Mouse (Mus musculus) embryonic facial prominence, embryonic 12.5 days (tissue): ENCODE data around the gene Iqschfp. TPM values are rescaled to one million over a fixed set of nuclear protein-coding genes. Genes with fewer than 3 reads are reported as not detected.

Source experiments
- ATAC-seq: fragments of 200-750 bp; cut with Nextera tagmentation; 2 replicates; pipeline ENCODE4 v1.8.0; 2017; ENCODE audit not compliant: insufficient number of reproducible peaks, insufficient read depth, low FRiP score, low TSS enrichment
- H3K27ac ChIP-seq: fragments of 300-500 bp; sonication (generic); 2 replicates; pipeline ENCODE4 v1.5.1; 2016; ENCODE audit warnings: mild to moderate bottlenecking
- H3K27me3 ChIP-seq: fragments of 300-500 bp; sonication (generic); 2 replicates; pipeline ENCODE4 v1.6.1; 2016; ENCODE audit warnings: mild to moderate bottlenecking, moderate library complexity
- H3K36me3 ChIP-seq: fragments of 300-500 bp; sonication (generic); 2 replicates; pipeline ENCODE4 v1.6.1; 2016; ENCODE audit warnings: mild to moderate bottlenecking
- H3K4me1 ChIP-seq: fragments of 300-500 bp; sonication (generic); 2 replicates; pipeline ENCODE4 v1.6.1; 2016
- H3K4me2 ChIP-seq: fragments of 300-500 bp; sonication (generic); replicated peaks from 2 replicates; pipeline ENCODE4 v1.6.1; 2016; ENCODE audit warnings: mild to moderate bottlenecking, moderate library complexity
- H3K4me3 ChIP-seq: fragments of 300-500 bp; sonication (generic); 2 replicates; pipeline ENCODE4 v1.5.1; 2016; ENCODE audit warnings: mild to moderate bottlenecking
- H3K9ac ChIP-seq: fragments of 300-500 bp; sonication (generic); 2 replicates; pipeline ENCODE4 v1.6.1; 2016; ENCODE audit warnings: mild to moderate bottlenecking, moderate library complexity
- H3K9me3 ChIP-seq: fragments of 300-500 bp; sonication (generic); 2 replicates; pipeline ENCODE4 v1.6.1; 2016; ENCODE audit warnings: mild to moderate bottlenecking, moderate library complexity
- WGBS: fragments of 180-500 bp; shearing (Covaris S2); methylation state at CpG from one replicate; pipeline ENCODE4 v1.1.7; 2016; 5-methylcytosine and 5-hydroxymethylcytosine counted together
- polyA plus RNA-seq: library from polyadenylated mRNA; unstranded; fragments of >200 nt; fragmentation: Nextera tagmentation; extraction: Ambion mirVana; gene quantifications from 2 replicates; pipeline ENCODE4 v1.2.1, GENCODE M21; 2016

Iqschfp gene
- polyA plus RNA-seq, 1 experiment from 2014 or later = 0.13 TPM

DNA sequence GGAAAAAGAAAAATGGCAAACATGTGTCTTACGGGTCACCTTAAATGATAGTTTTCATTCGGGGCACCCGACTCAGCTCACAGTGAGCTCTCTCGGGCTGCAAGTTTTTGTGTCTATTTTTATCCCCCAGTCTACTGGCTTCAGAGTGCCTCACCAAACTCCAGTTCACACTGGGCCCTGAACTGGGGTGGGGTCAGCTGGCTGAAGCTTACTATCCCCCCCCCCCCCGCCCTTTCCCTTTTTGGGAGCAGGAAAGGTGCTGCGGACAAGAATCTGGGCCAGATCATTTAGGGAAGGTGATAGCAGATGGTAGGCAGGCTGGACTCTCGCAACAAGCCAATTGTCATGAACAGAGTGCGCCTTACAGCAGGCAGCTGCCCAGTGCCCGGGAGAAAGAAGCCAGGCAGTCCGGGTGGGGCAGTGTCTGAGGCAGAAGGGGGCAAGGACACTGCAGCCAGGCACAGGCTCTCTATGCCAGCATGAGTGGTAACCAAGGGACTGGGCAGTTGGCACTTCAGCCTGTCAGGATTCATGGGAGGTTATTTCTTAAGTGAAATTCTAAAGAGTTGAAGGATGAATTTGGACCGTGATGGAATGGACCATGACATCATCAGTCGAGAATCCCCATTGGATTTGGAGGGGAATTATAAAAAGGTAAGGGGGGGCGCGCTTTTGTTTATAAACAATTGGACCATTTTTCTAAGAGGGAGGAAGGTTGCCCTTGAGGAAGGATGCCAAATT is 691.9 kb downstream of the Iqschfp start:
- H3K9ac ChIP-seq = no peak overlapping the region
- ATAC-seq = no peak
- peak overlapping the region; percentile 25; the same call in 1 of the 2 replicates for H3K27ac ChIP-seq
- peak overlapping the region; percentile 37 for H3K4me2 ChIP-seq
- H3K9me3 ChIP-seq = no peaks in the 10 kb centered on the region
- H3K36me3 ChIP-seq = no peaks in the 10 kb centered on the region
- H3K4me3 ChIP-seq = no peak overlapping the region
- H3K27me3 ChIP-seq = no peaks in the 10 kb centered on the region
- H3K4me1 ChIP-seq = peaks cover 43% of the 10 kb centered on the region
- WGBS = 35% methylated on average over 14 of the region's 14 CpGs

GRCm38 (mm10) chr3:68585213-68585612 is 693.2 kb downstream of the Iqschfp start:
- Histone ChIP-seq H3K36me3 (no peaks in the 10 kb centered on the region), H3K4me2 (no peak overlapping the region), H3K27me3 (no peaks in the 10 kb centered on the region), H3K4me3 (no peak overlapping the region), H3K9me3 (no peaks in the 10 kb centered on the region), H3K4me1 (peaks cover 50% of the 10 kb centered on the region), H3K9ac (no peak overlapping the region), H3K27ac (no peak overlapping the region)
- WGBS = 75% methylated on average over 4 of the region's 4 CpGs
- no peak for ATAC-seq

DNA sequence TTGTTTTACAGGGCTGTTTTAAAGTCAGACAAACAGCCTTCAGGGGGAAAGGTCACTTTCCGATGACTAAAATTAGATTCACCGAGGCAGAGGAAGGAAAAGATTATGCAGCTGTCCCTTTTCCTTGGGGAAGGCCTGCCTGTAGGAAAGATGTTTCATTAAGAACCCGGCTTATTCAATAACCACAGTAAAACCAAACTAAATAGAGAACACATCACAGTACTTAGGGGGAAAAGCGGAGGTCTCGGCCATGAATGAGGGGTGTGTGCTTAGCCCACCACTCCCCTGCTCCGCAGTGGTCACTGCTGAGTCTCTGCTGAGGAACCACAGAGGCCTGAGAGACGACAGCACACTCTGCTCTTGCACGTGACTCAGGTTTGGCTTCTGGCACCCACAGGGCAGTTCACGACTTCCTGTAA is 694.6 kb downstream of the Iqschfp start:
- H3K4me1 ChIP-seq = peaks cover 55% of the 10 kb centered on the region
- no peak overlapping the region for H3K4me2 ChIP-seq

DNA sequence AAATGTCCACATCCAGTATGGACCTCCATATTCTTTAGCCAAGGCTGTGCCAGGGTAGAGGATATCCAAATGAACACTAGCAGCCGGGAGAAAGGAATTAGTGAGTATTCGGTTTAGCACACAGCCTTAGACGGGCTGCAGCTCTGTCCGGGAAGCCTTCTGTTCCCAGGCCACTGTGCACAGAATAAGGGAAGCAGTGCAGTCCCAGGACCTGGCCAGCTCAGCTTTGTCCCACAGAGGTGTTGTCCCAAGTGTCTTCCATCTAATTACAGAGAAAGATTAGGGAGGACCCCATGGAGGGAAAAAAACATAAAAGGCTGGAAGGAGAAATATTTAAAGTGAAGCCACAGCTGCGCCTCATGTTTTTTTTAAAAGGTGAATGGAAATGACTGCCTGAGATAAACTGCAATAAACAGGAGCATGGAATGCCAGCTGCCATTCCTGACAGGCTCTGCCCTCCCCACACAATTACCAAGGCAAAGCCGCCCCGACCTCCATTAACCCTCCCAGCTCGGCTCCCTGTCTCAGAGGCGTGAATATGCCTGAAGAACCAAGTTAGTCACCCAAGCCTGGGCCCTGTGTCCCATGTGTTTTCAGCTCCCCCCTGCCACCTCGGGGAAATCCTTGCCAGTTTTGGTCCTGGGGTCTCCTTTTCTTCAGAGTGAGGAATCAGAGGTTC is 695.7 kb downstream of the Iqschfp start:
- Histone ChIP-seq H3K36me3 (no peaks in the 10 kb centered on the region), H3K9me3 (no peaks in the 10 kb centered on the region), H3K27ac (no peak overlapping the region), H3K4me1 (peaks cover 53% of the 10 kb centered on the region), H3K4me2 (no peak overlapping the region), H3K4me3 (no peak overlapping the region), H3K27me3 (no peaks in the 10 kb centered on the region), H3K9ac (peak overlapping the region; percentile 30; the same call in 1 of the 2 replicates)
- 0 out of 2 replicates have a peak, but pooled peaks have one; percentile 17 for ATAC-seq
- WGBS = 51% methylated on average over 10 of the region's 10 CpGs

More for the DNA sequence above, 694.6 kb downstream of the Iqschfp start:
- Histone ChIP-seq H3K36me3 (no peaks in the 10 kb centered on the region), H3K9ac (no peak overlapping the region), H3K27me3 (no peaks in the 10 kb centered on the region), H3K9me3 (no peaks in the 10 kb centered on the region), H3K4me3 (no peak overlapping the region), H3K27ac (0 out of 2 replicates have a peak overlapping the region, but pooled peaks have one; percentile 36)
- no peak for ATAC-seq
- WGBS = 14% methylated on average over 9 of the region's 9 CpGs

DNA sequence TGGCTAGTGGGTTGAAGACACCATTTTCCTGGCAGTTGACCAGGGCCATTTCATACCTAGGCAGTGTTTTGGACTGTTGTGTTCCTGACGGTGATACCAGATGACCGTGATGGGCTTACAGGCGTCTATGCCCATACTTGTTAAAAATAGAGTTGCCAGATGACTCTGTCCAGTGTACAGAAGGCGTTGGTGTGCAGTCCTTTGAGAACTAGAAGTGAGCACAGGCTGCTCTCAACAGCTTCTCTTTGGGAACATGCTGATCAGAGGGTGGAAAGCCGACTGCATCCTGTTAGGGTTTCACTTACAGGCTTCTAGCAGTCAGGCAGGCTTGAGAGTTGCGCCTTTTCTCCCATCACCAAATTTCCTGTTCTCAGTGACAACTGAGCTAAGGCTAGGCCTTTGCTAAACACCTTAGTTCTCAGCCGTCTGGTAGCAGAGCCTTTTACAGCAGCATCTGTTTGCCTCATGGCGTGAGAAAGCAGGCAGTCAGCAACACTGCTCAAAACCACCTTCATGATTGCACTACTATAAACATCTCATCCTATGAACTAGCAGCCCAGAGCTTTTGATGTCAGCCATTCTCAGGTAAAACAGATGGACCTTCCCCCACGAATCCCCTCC is 697.3 kb downstream of the Iqschfp start:
- Histone ChIP-seq H3K4me1 (peaks cover 42% of the 10 kb centered on the region), H3K27ac (0 out of 2 replicates have a peak overlapping the region, but pooled peaks have one; percentile 17)

DNA sequence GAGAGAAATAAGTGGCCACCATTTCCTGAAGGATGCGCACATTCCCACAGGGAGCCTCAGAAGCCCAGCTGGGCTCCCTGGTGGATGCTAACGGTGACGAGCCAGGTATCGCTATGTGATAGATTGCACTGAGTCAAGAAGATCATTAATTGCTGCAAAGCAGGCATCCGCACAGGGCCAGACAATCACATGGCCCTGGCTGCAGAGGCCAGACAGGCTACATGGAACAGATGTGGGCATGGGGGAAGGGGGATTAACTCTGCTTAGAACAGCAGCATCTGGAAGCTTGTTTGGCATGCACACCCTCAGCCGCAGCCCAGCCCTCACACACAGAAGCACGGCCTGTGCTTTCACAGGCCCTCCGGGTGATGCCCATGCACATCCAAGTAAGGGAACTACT is 698.4 kb downstream of the Iqschfp start:
- H3K4me2 ChIP-seq = no peak overlapping the region
- H3K27me3 ChIP-seq = no peaks in the 10 kb centered on the region
- no peaks in the 10 kb centered on the region for H3K9me3 ChIP-seq
- H3K27ac ChIP-seq = no peak overlapping the region
- H3K9ac ChIP-seq = no peak overlapping the region
- H3K36me3 ChIP-seq = no peaks in the 10 kb centered on the region
- H3K4me1 ChIP-seq = peaks cover 42% of the 10 kb centered on the region
- H3K4me3 ChIP-seq = no peak overlapping the region
- 47% methylated on average over 8 of the region's 8 CpGs for WGBS
- ATAC-seq = peak; percentile 77

More for the DNA sequence above, 697.3 kb downstream of the Iqschfp start:
- Histone ChIP-seq H3K27me3 (no peaks in the 10 kb centered on the region), H3K4me2 (no peak overlapping the region), H3K9ac (no peak overlapping the region), H3K36me3 (no peaks in the 10 kb centered on the region), H3K9me3 (no peaks in the 10 kb centered on the region), H3K4me3 (no peak overlapping the region)
- WGBS = 66% methylated on average over 9 of the region's 9 CpGs
- ATAC-seq = no peak

DNA sequence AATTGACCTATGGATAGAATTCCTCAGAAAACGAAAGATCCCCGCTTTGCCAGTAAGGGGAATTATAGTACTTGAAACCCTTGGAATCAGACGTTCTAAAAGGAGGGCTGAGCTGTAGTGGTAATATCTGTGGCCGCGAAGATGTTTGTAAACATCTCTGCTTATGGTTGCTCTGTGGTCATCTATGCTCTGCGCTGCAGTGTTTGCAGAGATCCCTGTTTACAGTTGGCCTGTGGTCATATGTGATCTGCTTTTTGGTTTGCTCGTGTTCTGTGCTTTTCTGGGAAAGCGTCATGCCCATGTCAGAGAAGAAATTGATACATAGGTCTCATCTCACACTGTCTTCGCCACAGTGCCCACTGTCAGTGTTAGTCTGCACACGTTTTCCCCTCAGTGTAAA is 700.5 kb downstream of the Iqschfp start:
- no peak overlapping the region for H3K4me3 ChIP-seq
- ATAC-seq = no peak
- peaks cover 25% of the 10 kb centered on the region; the same call in 1 of the 2 replicates for H3K4me1 ChIP-seq
- H3K36me3 ChIP-seq = no peaks in the 10 kb centered on the region
- H3K27me3 ChIP-seq = no peaks in the 10 kb centered on the region
- H3K4me2 ChIP-seq = no peak overlapping the region
- no peak overlapping the region for H3K27ac ChIP-seq
- H3K9ac ChIP-seq = no peak overlapping the region
- no peaks in the 10 kb centered on the region for H3K9me3 ChIP-seq
- WGBS = 75% methylated on average over 10 of the region's 10 CpGs

- no peak overlapping the region for H3K4me2 ChIP-seq
- peaks cover 21% of the 10 kb centered on the region; the same call in 1 of the 2 replicates for H3K4me1 ChIP-seq
- H3K36me3 ChIP-seq = no peaks in the 10 kb centered on the region
- no peak overlapping the region for H3K4me3 ChIP-seq
- H3K27me3 ChIP-seq = no peaks in the 10 kb centered on the region
- WGBS = 67% methylated on average over 12 of the region's 12 CpGs
- no peak overlapping the region for H3K27ac ChIP-seq
- no peak for ATAC-seq
- H3K9ac ChIP-seq = no peak overlapping the region
- no peaks in the 10 kb centered on the region for H3K9me3 ChIP-seq
These were observed 701.2 kb downstream of the Iqschfp start for GRCm38 (mm10) chr3:68593073-68593867.

GRCm38 (mm10) chr3:68595316-68595925 is 703.4 kb downstream of the Iqschfp start:
- H3K4me3 ChIP-seq = no peak overlapping the region
- H3K4me2 ChIP-seq = no peak overlapping the region
- H3K27ac ChIP-seq = no peak overlapping the region
- H3K9me3 ChIP-seq = no peaks in the 10 kb centered on the region
- H3K27me3 ChIP-seq = no peaks in the 10 kb centered on the region
- H3K4me1 ChIP-seq = peaks cover 11% of the 10 kb centered on the region; the same call in 1 of the 2 replicates
- 77% methylated on average over 10 of the region's 10 CpGs for WGBS
- no peak for ATAC-seq
- H3K36me3 ChIP-seq = no peaks in the 10 kb centered on the region
- no peak overlapping the region for H3K9ac ChIP-seq

GRCm38 (mm10) chr3:68596938-68597337 is 704.9 kb downstream of the Iqschfp start:
- Histone ChIP-seq H3K36me3 (no peaks in the 10 kb centered on the region), H3K4me2 (no peak overlapping the region)
- ATAC-seq = no peak

GRCm38 (mm10) chr3:68602891-68603290 is 710.9 kb downstream of the Iqschfp start:
- H3K9ac ChIP-seq = no peak overlapping the region
- no peaks in the 10 kb centered on the region for H3K36me3 ChIP-seq
- H3K4me2 ChIP-seq = no peak overlapping the region
- ATAC-seq = no peak
- H3K9me3 ChIP-seq = no peaks in the 10 kb centered on the region
- WGBS = 89% methylated on average over 9 of the region's 9 CpGs
- no peak overlapping the region for H3K4me3 ChIP-seq
- no peaks in the 10 kb centered on the region for H3K27me3 ChIP-seq
- no peaks in the 10 kb centered on the region for H3K4me1 ChIP-seq
- H3K27ac ChIP-seq = no peak overlapping the region

More at GRCm38 (mm10) chr3:68596938-68597337, 704.9 kb downstream of the Iqschfp start:
- Histone ChIP-seq H3K9me3 (no peaks in the 10 kb centered on the region), H3K27ac (no peak overlapping the region), H3K9ac (no peak overlapping the region), H3K27me3 (no peaks in the 10 kb centered on the region), H3K4me1 (peaks cover 8% of the 10 kb centered on the region; the same call in 1 of the 2 replicates), H3K4me3 (no peak overlapping the region)
- WGBS = 89% methylated on average over 4 of the region's 4 CpGs
